Mouse (Mus musculus) forebrain, embryonic 12.5 days (tissue): ENCODE measurements at regions not wholly inside any gene's neighbourhood (a gene's known extent, or its start where the extent isn't known, plus 50 kb on each side); places are given as distances from the start of the nearest gene placed in this dataset.

ENCODE experiments used
- ATAC-seq: fragments of 200-750 bp; cut with Nextera tagmentation; 2 replicates; pipeline ENCODE4 v1.8.0; 2017; ENCODE audit warnings: moderate TSS enrichment; ENCODE audit not compliant: low FRiP score
- H3K27ac ChIP-seq: fragments of 300-500 bp; sonication (generic); 2 replicates; pipeline ENCODE4 v1.5.1; 2016; ENCODE audit warnings: mild to moderate bottlenecking
- H3K27me3 ChIP-seq: fragments of 300-500 bp; sonication (generic); 2 replicates; pipeline ENCODE4 v1.6.1; 2016; ENCODE audit warnings: mild to moderate bottlenecking
- H3K36me3 ChIP-seq: fragments of 300-500 bp; sonication (generic); replicated peaks from 2 replicates; pipeline ENCODE4 v1.6.1; 2016; ENCODE audit warnings: mild to moderate bottlenecking
- H3K4me1 ChIP-seq: fragments of 300-500 bp; sonication (generic); 2 replicates; pipeline ENCODE4 v1.6.1; 2016
- H3K4me2 ChIP-seq: fragments of 300-500 bp; sonication (generic); 2 replicates; pipeline ENCODE4 v1.6.1; 2016; ENCODE audit warnings: mild to moderate bottlenecking, moderate library complexity
- H3K4me3 ChIP-seq: fragments of 300-500 bp; sonication (generic); replicated peaks from 2 replicates; pipeline ENCODE4 v1.5.1; 2016; ENCODE audit warnings: mild to moderate bottlenecking
- H3K9ac ChIP-seq: fragments of 300-500 bp; sonication (generic); 2 replicates; pipeline ENCODE4 v1.6.1; 2016; ENCODE audit warnings: mild to moderate bottlenecking
- H3K9me3 ChIP-seq: fragments of 300-500 bp; sonication (generic); 2 replicates; pipeline ENCODE4 v1.6.1; 2016
- WGBS: fragments of 180-500 bp; shearing (Covaris S2); methylation state at CpG from one replicate; pipeline ENCODE4 v1.1.7; 2016; 5-methylcytosine and 5-hydroxymethylcytosine counted together

GRCm38 (mm10) chr5:97167401-97168249 lies 56.2 kb upstream of the Paqr3 start:
- Histone ChIP-seq H3K27me3 (no peaks in the 10 kb centered on the region), H3K4me1 (no peaks in the 10 kb centered on the region), H3K9me3 (no peaks in the 10 kb centered on the region), H3K27ac (no peak overlapping the region), H3K4me2 (no peak overlapping the region), H3K36me3 (no peaks in the 10 kb centered on the region), H3K9ac (no peak overlapping the region), H3K4me3 (no peak overlapping the region)
- ATAC-seq, result peak; percentile 68
- WGBS, result 75% methylated on average over 18 of the region's 18 CpGs

GRCm38 (mm10) chr5:97166128-97166883 lies 54.9 kb upstream of the Paqr3 start:
- no peak overlapping the region for H3K4me3 ChIP-seq
- no peaks in the 10 kb centered on the region for H3K27me3 ChIP-seq
- peak; percentile 46; the same call in 1 of the 2 replicates for ATAC-seq
- no peaks in the 10 kb centered on the region for H3K4me1 ChIP-seq
- no peak overlapping the region for H3K27ac ChIP-seq
- no peak overlapping the region for H3K4me2 ChIP-seq
- no peaks in the 10 kb centered on the region for H3K9me3 ChIP-seq
- no peak overlapping the region for H3K9ac ChIP-seq
- H3K36me3 ChIP-seq, result no peaks in the 10 kb centered on the region
- 49% methylated on average over 4 of the region's 4 CpGs for WGBS
